Mouse (Mus musculus) MEL (cell line): Measurements from ENCODE around the gene Olfr1160. TPM values are rescaled to one million over a fixed set of nuclear protein-coding genes. Genes with fewer than 3 reads are reported as not detected.

ENCODE experiments used
- DNase-seq: peaks from one replicate; pipeline ENCODE4 v3.0.0; 2011; ENCODE audit warnings: low read depth, low spot score
- H3K27ac ChIP-seq: 2 replicates; pipeline ENCODE4 v1.5.1; 2012; ENCODE audit warnings: low read depth, mild to moderate bottlenecking, control low read depth, low read length, moderate library complexity; ENCODE audit not compliant: control insufficient read depth
- H3K27me3 ChIP-seq, 2 experiments: fragments of 150-350 bp in 1 of 2; sonication (generic) in 1 of 2; 2 replicates each; pipeline ENCODE4 v1.6.1; 2012; ENCODE audit warnings: low read length in 2 of 2, mild to moderate bottlenecking in 2 of 2, improper control_type of control experiment in 1 of 2, moderate library complexity in 1 of 2; ENCODE audit not compliant: insufficient read depth in 2 of 2, control insufficient read depth in 1 of 2
- H3K36me3 ChIP-seq, 2 experiments: 2 replicates each; pipeline ENCODE4 v1.6.1; 2012 to 2014; ENCODE audit warnings: low read length in 2 of 2, improper control_type of control experiment in 1 of 2, inconsistent platforms in 1 of 2, mild to moderate bottlenecking in 1 of 2; ENCODE audit not compliant: insufficient read depth in 2 of 2, control insufficient read depth in 1 of 2
- H3K4me1 ChIP-seq, 2 experiments: fragments of 150-350 bp in 1 of 2; sonication (generic) in 1 of 2; 2 replicates each; pipeline ENCODE4 v1.6.1; 2012; ENCODE audit warnings: low read length in 2 of 2, improper control_type of control experiment in 1 of 2, mild to moderate bottlenecking in 1 of 2; ENCODE audit not compliant: insufficient read depth in 2 of 2, control insufficient read depth in 1 of 2
- H3K4me3 ChIP-seq, 2 experiments: fragments of 150-350 bp in 1 of 2; sonication (generic) in 1 of 2; 2 replicates each; pipeline ENCODE4 v1.5.1; 2012; ENCODE audit warnings: low read depth in 2 of 2, low read length in 2 of 2, mild to moderate bottlenecking in 2 of 2, moderate library complexity in 2 of 2, control low read depth in 1 of 2, improper control_type of control experiment in 1 of 2; ENCODE audit not compliant: control insufficient read depth in 1 of 2, insufficient read depth in 1 of 2
- H3K79me2 ChIP-seq: 2 replicates; pipeline ENCODE4 v1.6.1; 2012; ENCODE audit warnings: mild to moderate bottlenecking, low read length, moderate library complexity; ENCODE audit not compliant: control insufficient read depth, poor library complexity, insufficient read depth
- H3K9ac ChIP-seq: 2 replicates; pipeline ENCODE4 v1.6.1; 2012; ENCODE audit warnings: low read depth, mild to moderate bottlenecking, control low read depth, low read length, moderate library complexity; ENCODE audit not compliant: control insufficient read depth, poor library complexity, severe bottlenecking
- H3K9me3 ChIP-seq: fragments of 150-350 bp; sonication (generic); replicated peaks from 2 replicates; pipeline ENCODE4 v1.6.1; 2012; ENCODE audit warnings: mild to moderate bottlenecking, low read length, improper control_type of control experiment, moderate library complexity; ENCODE audit not compliant: insufficient read depth
- CHD1 ChIP-seq: IDR thresholded peaks from 2 replicates; pipeline ENCODE4 v1.6.1; 2012; ENCODE audit warnings: low read depth, mild to moderate bottlenecking, inconsistent platforms, low read length, improper control_type of control experiment
- CHD2 ChIP-seq: IDR thresholded peaks from 2 replicates; pipeline ENCODE4 v1.6.1; 2011; ENCODE audit warnings: low read length, improper control_type of control experiment
- E2F4 ChIP-seq: IDR thresholded peaks from 2 replicates; pipeline ENCODE4 v1.6.1; 2011; ENCODE audit warnings: low read depth, low read length, improper control_type of control experiment, borderline replicate concordance
- EP300 ChIP-seq, 2 experiments: IDR thresholded peaks; 2 replicates each; pipeline ENCODE4 v1.6.1; 2011; ENCODE audit warnings: improper control_type of control experiment in 2 of 2, low read length in 2 of 2, low read depth in 1 of 2, mild to moderate bottlenecking in 1 of 2
- ETS1 ChIP-seq: IDR thresholded peaks from 2 replicates; pipeline ENCODE4 v1.6.1; 2012; ENCODE audit warnings: low read depth, mild to moderate bottlenecking, inconsistent platforms, low read length, improper control_type of control experiment, moderate library complexity
- GABPA ChIP-seq: IDR thresholded peaks from 2 replicates; pipeline ENCODE4 v1.6.1; 2012; ENCODE audit warnings: low read depth, mild to moderate bottlenecking, inconsistent platforms, low read length, improper control_type of control experiment, moderate library complexity
- GATA1 ChIP-seq: IDR thresholded peaks from 2 replicates; pipeline ENCODE4 v1.6.1; 2011; ENCODE audit warnings: low read depth, low read length, improper control_type of control experiment
- HCFC1 ChIP-seq: IDR thresholded peaks from 2 replicates; pipeline ENCODE4 v1.6.1; 2012; ENCODE audit warnings: low read depth, mild to moderate bottlenecking, inconsistent platforms, low read length, improper control_type of control experiment, moderate library complexity
- MAZ ChIP-seq: IDR thresholded peaks from 2 replicates; pipeline ENCODE4 v1.6.1; 2012; ENCODE audit warnings: low read depth, mild to moderate bottlenecking, inconsistent platforms, low read length, improper control_type of control experiment
- MEF2A ChIP-seq: IDR thresholded peaks from 2 replicates; pipeline ENCODE4 v1.6.1; 2014; ENCODE audit warnings: low read depth, mild to moderate bottlenecking, inconsistent platforms, low read length, improper control_type of control experiment; ENCODE audit not compliant: poor library complexity, insufficient replicate concordance, severe bottlenecking; ENCODE audit errors: extremely low read depth
- MXI1 ChIP-seq: IDR thresholded peaks from 2 replicates; pipeline ENCODE4 v1.6.1; 2011; ENCODE audit warnings: mild to moderate bottlenecking, low read depth, low read length, improper control_type of control experiment
- MYB ChIP-seq: IDR thresholded peaks from 2 replicates; pipeline ENCODE4 v1.6.1; 2011; ENCODE audit warnings: mild to moderate bottlenecking, low read depth, low read length, improper control_type of control experiment
- MYC ChIP-seq: IDR thresholded peaks from 2 replicates; pipeline ENCODE4 v1.6.1; 2011; ENCODE audit warnings: low read depth, mild to moderate bottlenecking, low read length, improper control_type of control experiment, moderate library complexity
- NELFE ChIP-seq: IDR thresholded peaks from 2 replicates; pipeline ENCODE4 v1.6.1; 2011; ENCODE audit warnings: low read depth, low read length, improper control_type of control experiment
- NRF1 ChIP-seq: IDR thresholded peaks from 2 replicates; pipeline ENCODE4 v1.6.1; 2014; ENCODE audit warnings: low read depth, mild to moderate bottlenecking, inconsistent platforms, low read length, improper control_type of control experiment, moderate library complexity; ENCODE audit not compliant: poor library complexity, insufficient read depth, severe bottlenecking
- POLR2A ChIP-seq, 2 experiments: IDR thresholded peaks; 2 replicates each; pipeline ENCODE4 v1.6.1; 2011 to 2012; ENCODE audit warnings: low read length in 2 of 2, mild to moderate bottlenecking in 2 of 2, control low read depth in 1 of 2, improper control_type of control experiment in 1 of 2, low read depth in 1 of 2, moderate library complexity in 1 of 2; ENCODE audit not compliant: control insufficient read depth in 1 of 2, insufficient read depth in 1 of 2, poor library complexity in 1 of 2
- POLR2AphosphoS2 ChIP-seq: IDR thresholded peaks from 2 replicates; pipeline ENCODE4 v1.6.1; 2011; ENCODE audit warnings: low read length, improper control_type of control experiment
- RAD21 ChIP-seq: IDR thresholded peaks from 2 replicates; pipeline ENCODE4 v1.6.1; 2011; ENCODE audit warnings: mild to moderate bottlenecking, low read depth, low read length, improper control_type of control experiment
- RCOR1 ChIP-seq: IDR thresholded peaks from 2 replicates; pipeline ENCODE4 v1.6.1; 2012; ENCODE audit warnings: low read depth, mild to moderate bottlenecking, inconsistent platforms, low read length, improper control_type of control experiment
- SMC3 ChIP-seq: IDR thresholded peaks from 2 replicates; pipeline ENCODE4 v1.6.1; 2011; ENCODE audit warnings: low read depth, low read length, improper control_type of control experiment
- TBP ChIP-seq: IDR thresholded peaks from 2 replicates; pipeline ENCODE4 v1.8.0; 2011; ENCODE audit warnings: low read depth, low read length, improper control_type of control experiment
- ZC3H11A ChIP-seq: IDR thresholded peaks from 2 replicates; pipeline ENCODE4 v1.6.1; 2012; ENCODE audit warnings: low read depth, mild to moderate bottlenecking, inconsistent platforms, low read length, improper control_type of control experiment
- ZKSCAN1 ChIP-seq: IDR thresholded peaks from 2 replicates; pipeline ENCODE4 v1.6.1; 2012; ENCODE audit warnings: low read depth, mild to moderate bottlenecking, inconsistent platforms, low read length, improper control_type of control experiment, moderate library complexity
- ZNF384 ChIP-seq: IDR thresholded peaks from 2 replicates; pipeline ENCODE4 v1.6.1; 2012; ENCODE audit warnings: low read depth, mild to moderate bottlenecking, inconsistent platforms, low read length, improper control_type of control experiment
- polyA plus RNA-seq, 2 experiments: library from polyadenylated mRNA; stranded (reverse) in 1 of 2; unstranded in 1 of 2; fragments of >175 nt in 1 of 2; fragments of >200 nt in 1 of 2; gene quantifications; 2 replicates each; pipeline versions ENCODE4 v1.2.1 to v1.2.4; 2012; ENCODE audit warnings: low replicate concordance in 2 of 2, low read depth in 1 of 2; ENCODE audit not compliant: insufficient read length in 2 of 2, insufficient read depth in 1 of 2, missing spikeins in 1 of 2
- total RNA-seq: library from RNA; depleted of rRNA; stranded (reverse); fragments of 300-350 nt; gene quantifications from 2 replicates; pipeline ENCODE4 v1.2.3, GENCODE M21; 2012

Gene Olfr1160
- total and polyA plus RNA-seq, 3 experiments: not detected

DNA sequence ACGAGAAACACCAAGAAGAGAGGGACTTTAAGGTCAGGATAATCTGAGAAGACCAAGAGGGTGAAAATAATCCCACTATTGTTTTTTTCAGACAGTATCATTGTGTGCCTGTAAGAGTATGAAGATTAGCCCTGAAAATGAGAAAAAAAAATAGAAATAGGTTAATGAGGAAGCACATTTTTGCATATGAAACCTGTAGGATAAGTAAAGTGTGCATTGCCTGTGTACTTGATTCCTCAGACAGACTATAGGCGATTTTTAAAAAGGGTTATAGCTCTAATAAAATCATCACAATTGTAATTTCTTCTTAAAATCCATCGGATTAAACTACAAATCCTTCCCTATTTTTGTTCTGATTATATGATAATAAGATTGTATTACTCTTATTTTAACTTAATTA is 33.5 kb downstream of the Olfr1160 start, which contains the start of gene Olfr74:
TSS of gene Olfr74 (minus strand) at position 101 of the 400 bp plus-strand sequence.
- TF ChIP-seq NELFE (no peak), POLR2AphosphoS2 (no peak), RCOR1 (no peak), E2F4 (no peak), MYC (no peak), ETS1 (no peak), CHD2 (no peak), GABPA (no peak), ZC3H11A (no peak), NRF1 (no peak), RAD21 (no peak), CHD1 (no peak), ZNF384 (no peak), GATA1 (no peak), MEF2A (no peak), MYB (no peak), POLR2A (IDR thresholded peaks at IDR 0.05; ENCODE audit: control insufficient read depth in 1 of 2, insufficient read depth in 1 of 2, low read depth in 1 of 2, low read length in 2 of 2, poor library complexity in 1 of 2) (no peak), ZKSCAN1 (no peak)
- TF ChIP-seq, all 39 proteins: peak for 0
- no peaks in the 10 kb centered on the region for H3K79me2 ChIP-seq
- no peak within 1 kb of the TSS for H3K27ac ChIP-seq
- H3K9ac ChIP-seq: no peak within 1 kb of the TSS
- no peaks in the 10 kb centered on the region for H3K36me3 ChIP-seq
- DNase-seq: no peak
- H3K27me3 ChIP-seq: no peaks in the 10 kb centered on the region
- no peak within 1 kb of the TSS for H3K4me3 ChIP-seq
- no peaks in the 10 kb centered on the region for H3K4me1 ChIP-seq
- no peaks in the 10 kb centered on the region for H3K9me3 ChIP-seq

GRCm38 (mm10) chr2:87968199-87968598 is 39.9 kb downstream of the Olfr1160 start, which contains the start of gene Olfr1157:
TSS of gene Olfr1157 (minus strand) at chr2:87968299.
- H3K27me3 ChIP-seq: no peaks in the 10 kb centered on the region
- H3K4me3 ChIP-seq: no peak within 1 kb of the TSS
- H3K27ac ChIP-seq: no peak within 1 kb of the TSS
- H3K9me3 ChIP-seq: no peaks in the 10 kb centered on the region
- no peaks in the 10 kb centered on the region for H3K36me3 ChIP-seq
- TF ChIP-seq ETS1 (no peak), MXI1 (no peak), MYB (no peak), TBP (no peak), RAD21 (no peak), SMC3 (no peak), GATA1 (no peak), ZC3H11A (no peak), EP300 (IDR thresholded peaks at IDR 0.05; ENCODE audit: low read depth in 1 of 2, low read length in 2 of 2) (no peak), HCFC1 (no peak), MYC (no peak), CHD2 (no peak), MAZ (no peak), ZNF384 (no peak)
- TF ChIP-seq, all 39 proteins: peak for 0
- no peaks in the 10 kb centered on the region for H3K4me1 ChIP-seq
- H3K79me2 ChIP-seq: no peaks in the 10 kb centered on the region
- H3K9ac ChIP-seq: no peak within 1 kb of the TSS
- no peak for DNase-seq
